ENCODE assay signal across 10 mouse cellular contexts in the genomic region with DNA sequence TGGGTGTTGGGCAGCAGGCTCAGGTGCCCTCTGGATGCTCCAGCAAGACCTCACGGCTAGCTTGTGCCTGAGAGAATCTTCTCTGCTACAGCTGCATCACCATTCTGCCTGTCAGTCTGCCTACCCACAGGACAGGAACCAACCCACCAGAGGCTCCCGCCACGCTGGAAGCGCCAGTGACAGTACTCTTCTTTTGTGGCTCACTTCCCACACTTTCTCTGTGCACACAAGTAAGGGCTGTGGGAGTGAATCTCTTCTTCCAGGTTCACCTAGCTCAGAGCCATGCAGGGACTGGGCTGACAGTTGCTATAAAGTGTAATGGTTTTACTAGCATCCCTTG. TPM values are rescaled to one million over a fixed set of nuclear protein-coding genes. Genes with fewer than 3 reads are reported as not detected.
A peak's percentile ranks its signal among the peaks of the same experiment; 100 is the strongest.
DNase-seq lines count a peak whose midpoint lies in the region; ATAC-seq and TF ChIP-seq lines count a peak whose summit lies in the region.
"Had no signal": no experiment of that assay in that cellular context is flagged by ENCODE, and none has a peak within 500 bp of the region (broad histone marks: within the 10 kb centered on the region; RNA-seq: fewer than 3 reads in every experiment).

No protein-coding gene starts in this region.

- TF ChIP-seq CTCF in intestine, postnatal 0 days (IDR thresholded peaks at IDR 0.05; ENCODE audit: low read depth) = no peak
- no peak for TF ChIP-seq CTCF in cortical plate, adult 2 months (IDR thresholded peaks at IDR 0.05; ENCODE audit: extremely low read depth, insufficient read depth, low read length)

- H3K27ac ChIP-seq in intestine, embryonic 15.5 days = peak overlapping the region; percentile 76; the same call in 1 of the 2 replicates
- no peak overlapping the region; the same call in 1 of the 2 replicates for H3K27ac ChIP-seq in intestine, postnatal 0 days (ENCODE audit: low read depth, low read length)
- H3K27ac ChIP-seq in cortical plate, adult 2 months (ENCODE audit: insufficient read depth, low read length) = peak overlapping the region; percentile 75; the same call in 1 of the 2 replicates
- H3K27ac ChIP-seq in midbrain, embryonic 15.5 days = peak overlapping the region; percentile 69

- no peaks in the 10 kb centered on the region for H3K36me3 ChIP-seq in intestine, embryonic 15.5 days
- H3K36me3 ChIP-seq in intestine, postnatal 0 days (ENCODE audit: control insufficient read depth, insufficient read depth) = peaks cover 9% of the 10 kb centered on the region; the same call in 1 of the 2 replicates
- H3K36me3 ChIP-seq in midbrain, embryonic 15.5 days (replicated peaks) = no peaks in the 10 kb centered on the region

- no peak for DNase-seq in liver
- DNase-seq in spleen, postnatal 4 days (ENCODE audit: low spot score in 2 of 2) = no peak

- H3K9me3 ChIP-seq in intestine, embryonic 15.5 days = no peaks in the 10 kb centered on the region
- no peaks in the 10 kb centered on the region for H3K9me3 ChIP-seq in intestine, postnatal 0 days (ENCODE audit: control insufficient read depth)
- no peaks in the 10 kb centered on the region for H3K9me3 ChIP-seq in midbrain, embryonic 15.5 days
- H3K9me3 ChIP-seq: limb, embryonic 13.5 days had no signal

- 81% methylated on average over 4 of the region's 4 CpGs for WGBS in intestine, embryonic 15.5 days
- WGBS in intestine, postnatal 0 days = 86% methylated on average over 4 of the region's 4 CpGs
- 67% methylated on average over 4 of the region's 4 CpGs for WGBS in midbrain, embryonic 15.5 days

- no peak overlapping the region for H3K9ac ChIP-seq in intestine, embryonic 15.5 days
- no peak overlapping the region for H3K9ac ChIP-seq in intestine, postnatal 0 days (ENCODE audit: low read depth, low read length)
- no peak overlapping the region; the same call in 1 of the 2 replicates for H3K9ac ChIP-seq in midbrain, embryonic 15.5 days
- H3K9ac ChIP-seq: limb, embryonic 13.5 days had no signal

- no peak overlapping the region for H3K4me2 ChIP-seq in intestine, embryonic 15.5 days (replicated peaks)
- H3K4me2 ChIP-seq in intestine, postnatal 0 days (replicated peaks; ENCODE audit: low read depth) = no peak overlapping the region
- no peak overlapping the region for H3K4me2 ChIP-seq in midbrain, embryonic 15.5 days
- H3K4me2 ChIP-seq: limb, embryonic 13.5 days had no signal

- H3K4me1 ChIP-seq in intestine, embryonic 15.5 days (replicated peaks) = peaks cover 15% of the 10 kb centered on the region
- H3K4me1 ChIP-seq in intestine, postnatal 0 days (replicated peaks; ENCODE audit: control insufficient read depth, insufficient read depth, low read length) = peaks cover 10% of the 10 kb centered on the region; the same call in 1 of the 2 replicates
- peaks cover 4% of the 10 kb centered on the region; the same call in 1 of the 2 replicates for H3K4me1 ChIP-seq in cortical plate, adult 2 months (ENCODE audit: control insufficient read depth, insufficient read depth, low read length)
- peaks cover 40% of the 10 kb centered on the region for H3K4me1 ChIP-seq in midbrain, embryonic 15.5 days

- no peak overlapping the region for H3K4me3 ChIP-seq in intestine, embryonic 15.5 days (replicated peaks)
- H3K4me3 ChIP-seq in intestine, postnatal 0 days (ENCODE audit: low read depth, low read length) = no peak overlapping the region
- no peak overlapping the region for H3K4me3 ChIP-seq in cortical plate, adult 2 months (ENCODE audit: insufficient read depth, low read length)
- no peak overlapping the region for H3K4me3 ChIP-seq in midbrain, embryonic 15.5 days
- H3K4me3 ChIP-seq: limb, embryonic 13.5 days had no signal

- no peak for ATAC-seq in intestine, embryonic 15.5 days
- ATAC-seq in intestine, postnatal 0 days = no peak
- ATAC-seq in frontal cortex, adult (ENCODE audit: low TSS enrichment) = peak; percentile 91
- ATAC-seq in midbrain, embryonic 15.5 days (replicated peaks) = peak; percentile 40
- no peak for ATAC-seq in megakaryocyte progenitor cell, adult 5-6 weeks (replicated peaks; ENCODE audit: poor library complexity)

- TF ChIP-seq POLR2A in cortical plate, adult 2 months (IDR thresholded peaks at IDR 0.05; ENCODE audit: extremely low read depth, insufficient read depth, low read length) = no peak

- no peaks in the 10 kb centered on the region for H3K27me3 ChIP-seq in intestine, embryonic 15.5 days (replicated peaks)
- no peaks in the 10 kb centered on the region for H3K27me3 ChIP-seq in intestine, postnatal 0 days (replicated peaks; ENCODE audit: control insufficient read depth, insufficient read depth, low read length)
- H3K27me3 ChIP-seq in midbrain, embryonic 15.5 days (replicated peaks) = no peaks in the 10 kb centered on the region
- H3K27me3 ChIP-seq: limb, embryonic 13.5 days had no signal

RNA-seq across cellular contexts. Expression of gene Gm49361, which starts 39.2 kb away (rescaled TPM):
- polyA plus RNA-seq in intestine, embryonic 15.5 days (2015; fragmentation: Nextera tagmentation; extraction: Ambion mirVana) = 0.05 TPM in 1 of 2 replicates, not detected in the other
- polyA plus RNA-seq in intestine, postnatal 0 days (2015; fragmentation: Nextera tagmentation; extraction: Ambion mirVana) = not detected in 2 replicates
- not detected in 2 replicates for polyA plus RNA-seq in cortical plate, adult 2 months (2012; rRNA removed)
- polyA plus RNA-seq in midbrain, embryonic 15.5 days (2015; fragmentation: Nextera tagmentation; extraction: Ambion mirVana) = not detected in 2 replicates
- total RNA-seq in megakaryocyte progenitor cell, adult 5-6 weeks (2015) = not detected in 2 replicates
- not detected in 2 replicates for total RNA-seq in megakaryocyte progenitor cell, adult 5-6 weeks (2017)
- polyA plus RNA-seq: heart, embryonic 14.5 days; limb, embryonic 13.5 days had no signal

RNA-seq across cellular contexts. Expression of gene Xpo4, which starts 41.5 kb away (rescaled TPM):
- polyA plus RNA-seq in intestine, embryonic 15.5 days (2015; fragmentation: Nextera tagmentation; extraction: Ambion mirVana) = 22.2 and 23.4 TPM in 2 replicates
- 6.2 and 7.3 TPM in 2 replicates for polyA plus RNA-seq in intestine, postnatal 0 days (2015; fragmentation: Nextera tagmentation; extraction: Ambion mirVana)
- polyA plus RNA-seq in cortical plate, adult 2 months (2012; rRNA removed) = 6.7 and 7.1 TPM in 2 replicates
- polyA plus RNA-seq in midbrain, embryonic 15.5 days (2015; fragmentation: Nextera tagmentation; extraction: Ambion mirVana) = 12.9 and 13.1 TPM in 2 replicates
- total RNA-seq in megakaryocyte progenitor cell, adult 5-6 weeks (2015) = 37.2 and 38.5 TPM in 2 replicates
- 31.2 and 43.2 TPM in 2 replicates for total RNA-seq in megakaryocyte progenitor cell, adult 5-6 weeks (2017)

RNA-seq across cellular contexts. Expression of gene Lats2, which starts 51.5 kb away (rescaled TPM):
- 16.2 and 16.9 TPM in 2 replicates for polyA plus RNA-seq in intestine, embryonic 15.5 days (2015; fragmentation: Nextera tagmentation; extraction: Ambion mirVana)
- polyA plus RNA-seq in intestine, postnatal 0 days (2015; fragmentation: Nextera tagmentation; extraction: Ambion mirVana) = 8.6 and 9.6 TPM in 2 replicates
- 14.4 and 16.7 TPM in 2 replicates for polyA plus RNA-seq in cortical plate, adult 2 months (2012; rRNA removed)
- polyA plus RNA-seq in midbrain, embryonic 15.5 days (2015; fragmentation: Nextera tagmentation; extraction: Ambion mirVana) = 7.6 TPM in 2 replicates
- total RNA-seq in megakaryocyte progenitor cell, adult 5-6 weeks (2015) = 9.3 and 16.9 TPM in 2 replicates
- 8.1 and 8.2 TPM in 2 replicates for total RNA-seq in megakaryocyte progenitor cell, adult 5-6 weeks (2017)

Comparison
In these comparisons a context has a peak if more than half of its experiments do, and no peak if none do; other contexts are left out.
1. ATAC-seq: peak in frontal cortex, adult (single experiment) and midbrain, embryonic 15.5 days (single experiment); none in intestine, embryonic 15.5 days (single experiment), intestine, postnatal 0 days (single experiment) and megakaryocyte progenitor cell, adult 5-6 weeks (single experiment).